Mouse (Mus musculus) spleen, adult 2 months (tissue): ENCODE data around the gene Nceh1. TPM values are rescaled to one million over a fixed set of nuclear protein-coding genes. Genes with fewer than 3 reads are reported as not detected.

Experiments used
- DNase-seq, 2 experiments: peaks; one replicate each; pipeline versions ENCODE4 v3.0.0 to v3.0.0-alpha.2; 2012 to 2021; ENCODE audit warnings: low spot score in 2 of 2, low read depth in 1 of 2
- H3K27ac ChIP-seq: fragments of 200-500 bp; 2 replicates; pipeline ENCODE4 v1.5.1; 2012; ENCODE audit warnings: low read length, inconsistent platforms; ENCODE audit not compliant: insufficient read depth
- H3K27me3 ChIP-seq: fragments of 200-500 bp; 2 replicates; pipeline ENCODE4 v1.6.1; 2012; ENCODE audit warnings: mild to moderate bottlenecking, moderate library complexity, low read length, inconsistent platforms; ENCODE audit not compliant: control insufficient read depth, insufficient read depth
- H3K36me3 ChIP-seq: fragments of 200-500 bp; 2 replicates; pipeline ENCODE4 v1.6.1; 2012; ENCODE audit warnings: mild to moderate bottlenecking, low read length, inconsistent platforms; ENCODE audit not compliant: control insufficient read depth, insufficient read depth
- H3K4me1 ChIP-seq: fragments of 200-500 bp; 2 replicates; pipeline ENCODE4 v1.6.1; 2011; ENCODE audit warnings: inconsistent platforms; ENCODE audit not compliant: control insufficient read depth, insufficient read depth, insufficient read length
- H3K4me3 ChIP-seq: fragments of 200-500 bp; 2 replicates; pipeline ENCODE4 v1.5.1; 2011; ENCODE audit warnings: mild to moderate bottlenecking, inconsistent platforms; ENCODE audit not compliant: insufficient read depth, insufficient read length; ENCODE audit errors: extremely low read depth
- CTCF ChIP-seq: fragments of 200-500 bp; IDR thresholded peaks from 2 replicates; pipeline ENCODE4 v1.5.1; 2011; ENCODE audit warnings: mild to moderate bottlenecking, inconsistent platforms; ENCODE audit not compliant: insufficient read depth, insufficient read length, insufficient replicate concordance; ENCODE audit errors: extremely low read depth
- POLR2A ChIP-seq: fragments of 200-500 bp; IDR thresholded peaks from 2 replicates; pipeline ENCODE4 v1.6.1; 2011; ENCODE audit warnings: low read depth, low read length, inconsistent platforms
- WGBS: fragments of 180-500 bp; shearing (Covaris S2); methylation state at CpG from one replicate; pipeline ENCODE4 v1.1.7; 2018; 5-methylcytosine and 5-hydroxymethylcytosine counted together
- polyA plus RNA-seq: library from polyadenylated mRNA; depleted of rRNA; stranded (reverse); fragments of >200 nt; gene quantifications from 2 replicates; pipeline ENCODE4 v1.2.3, GENCODE M21; 2012

The Nceh1 gene
- polyA plus RNA-seq, 1 experiment, result 23.0 TPM

DNA sequence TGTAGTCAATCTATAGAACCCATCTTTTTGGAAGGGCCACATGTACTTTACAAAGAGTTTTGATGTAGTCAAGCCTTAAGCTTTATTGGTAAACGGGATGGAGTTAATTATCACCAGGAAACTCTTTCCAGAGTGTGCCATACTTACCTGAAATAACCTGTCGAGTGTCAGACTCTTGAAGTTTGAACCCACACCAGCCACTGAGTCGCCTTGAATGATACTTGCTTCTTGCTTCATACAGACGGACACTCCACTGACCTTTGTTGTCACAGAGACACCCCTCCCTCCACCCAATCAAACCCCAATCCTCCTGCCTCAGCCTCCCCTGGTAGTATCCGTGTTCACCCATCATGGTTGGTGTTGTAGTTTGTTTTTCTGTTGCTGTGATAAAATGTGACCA, 55.8 kb downstream of the Nceh1 start:
- H3K27me3 ChIP-seq, result no peaks in the 10 kb centered on the region
- no peak overlapping the region for H3K27ac ChIP-seq
- H3K4me1 ChIP-seq, result no peaks in the 10 kb centered on the region
- WGBS, result 91% methylated on average over 5 of the region's 5 CpGs
- no peak for DNase-seq
- TF ChIP-seq CTCF (no peak), POLR2A (no peak)
- H3K4me3 ChIP-seq, result no peak overlapping the region
- peaks cover 10% of the 10 kb centered on the region for H3K36me3 ChIP-seq

DNA sequence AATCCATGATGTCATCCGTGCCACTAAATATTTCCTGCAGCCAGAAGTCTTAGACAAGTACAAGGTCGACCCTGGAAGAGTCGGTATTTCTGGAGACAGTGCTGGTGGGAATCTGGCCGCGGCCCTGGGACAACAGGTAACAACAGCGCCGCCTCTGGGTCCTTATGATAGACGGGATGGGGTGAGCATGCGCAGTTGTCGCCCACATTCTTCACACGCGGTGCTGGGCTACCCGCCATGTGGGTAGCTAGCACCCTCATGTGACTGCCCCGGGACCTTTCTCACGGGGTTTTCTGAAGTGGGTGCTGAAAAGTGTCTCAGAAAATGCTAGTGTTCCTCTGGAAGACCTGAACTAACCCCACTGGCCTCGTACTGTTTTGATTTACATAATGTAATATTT, 56.8 kb downstream of the Nceh1 start:
- TF ChIP-seq CTCF (no peak), POLR2A (no peak)
- peaks cover 10% of the 10 kb centered on the region for H3K36me3 ChIP-seq
- no peaks in the 10 kb centered on the region for H3K4me1 ChIP-seq
- no peaks in the 10 kb centered on the region for H3K27me3 ChIP-seq
- no peak overlapping the region for H3K27ac ChIP-seq
- no peak for DNase-seq
- H3K4me3 ChIP-seq, result no peak overlapping the region
- 90% methylated on average over 16 of the region's 16 CpGs for WGBS

DNA sequence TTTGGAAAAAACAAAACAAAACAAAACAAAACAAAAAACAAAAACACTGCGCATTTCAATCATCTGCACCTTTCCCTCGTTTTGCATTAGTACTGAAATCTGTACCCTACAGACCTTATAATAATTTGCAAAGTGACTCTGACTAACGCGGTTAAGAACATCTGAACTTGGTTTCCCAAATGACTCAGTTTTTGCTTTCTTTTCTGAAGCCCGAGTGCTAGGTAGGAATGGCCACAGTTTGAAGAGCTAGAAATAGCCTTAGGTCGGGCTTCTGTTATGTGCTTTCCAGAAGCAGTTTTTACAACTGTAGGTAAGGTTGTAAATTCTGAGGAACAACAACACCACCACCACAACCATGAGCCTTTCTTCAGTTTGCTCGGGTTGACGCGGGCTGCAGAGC, 59.1 kb downstream of the Nceh1 start:
- H3K27ac ChIP-seq, result no peak overlapping the region
- H3K4me1 ChIP-seq, result no peaks in the 10 kb centered on the region
- H3K4me3 ChIP-seq, result no peak overlapping the region
- DNase-seq, result no peak
- H3K27me3 ChIP-seq, result no peaks in the 10 kb centered on the region
- WGBS, result 93% methylated on average over 9 of the region's 9 CpGs
- no peak for TF ChIP-seq POLR2A
- no peak for TF ChIP-seq CTCF
- H3K36me3 ChIP-seq, result peaks cover 10% of the 10 kb centered on the region

DNA sequence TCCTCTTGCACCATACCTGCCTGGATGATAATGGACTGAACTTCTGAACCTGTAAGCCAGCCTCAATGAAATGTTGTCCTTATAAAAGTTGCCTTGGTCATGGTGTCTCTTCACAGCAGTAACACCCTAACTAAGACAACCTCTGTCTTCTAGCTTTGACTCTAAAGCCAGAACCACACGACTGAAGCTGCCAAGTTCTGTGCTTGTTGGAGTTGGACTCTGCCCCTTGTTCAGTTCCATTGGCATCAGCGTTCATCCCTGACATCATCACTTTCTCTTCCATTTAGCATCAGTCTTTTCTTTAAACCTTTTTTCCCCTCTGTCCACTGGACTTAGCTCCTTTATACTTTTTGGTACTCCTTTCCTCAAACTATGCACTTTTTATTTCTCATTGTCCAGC, 63.4 kb downstream of the Nceh1 start:
- H3K27ac ChIP-seq, result no peak overlapping the region
- no peak for DNase-seq
- H3K36me3 ChIP-seq, result peaks cover 8% of the 10 kb centered on the region
- H3K4me3 ChIP-seq, result no peak overlapping the region
- WGBS, result 91% methylated on average over 2 of the region's 2 CpGs
- no peaks in the 10 kb centered on the region for H3K27me3 ChIP-seq
- TF ChIP-seq CTCF (no peak), POLR2A (no peak)
- H3K4me1 ChIP-seq, result no peaks in the 10 kb centered on the region

DNA sequence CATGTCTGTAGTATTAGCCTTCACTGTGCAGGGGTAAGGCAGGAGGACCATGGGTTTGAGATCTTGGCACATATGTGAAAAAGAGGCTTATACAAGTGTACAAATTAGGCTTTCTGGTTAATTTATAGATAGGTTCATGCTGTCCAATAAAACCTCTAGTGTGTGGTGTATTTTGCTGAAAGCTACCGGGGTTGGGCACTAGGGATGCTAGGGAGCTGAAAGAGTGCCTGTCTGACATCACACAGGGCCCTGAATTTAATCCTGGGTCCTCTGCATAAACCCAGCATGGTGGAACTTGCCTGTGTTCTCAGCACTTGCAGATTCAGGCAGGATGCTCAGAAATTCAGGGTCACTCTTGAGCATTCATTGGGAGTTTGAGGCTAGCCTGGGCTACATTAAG, 65.0 kb downstream of the Nceh1 start:
- DNase-seq, result no peak
- TF ChIP-seq CTCF (no peak), POLR2A (no peak)
- Histone ChIP-seq H3K36me3 (no peaks in the 10 kb centered on the region), H3K27ac (no peak overlapping the region), H3K4me1 (no peaks in the 10 kb centered on the region), H3K4me3 (no peak overlapping the region), H3K27me3 (no peaks in the 10 kb centered on the region)
- 95% methylated on average over 1 of the region's 1 CpGs for WGBS

DNA sequence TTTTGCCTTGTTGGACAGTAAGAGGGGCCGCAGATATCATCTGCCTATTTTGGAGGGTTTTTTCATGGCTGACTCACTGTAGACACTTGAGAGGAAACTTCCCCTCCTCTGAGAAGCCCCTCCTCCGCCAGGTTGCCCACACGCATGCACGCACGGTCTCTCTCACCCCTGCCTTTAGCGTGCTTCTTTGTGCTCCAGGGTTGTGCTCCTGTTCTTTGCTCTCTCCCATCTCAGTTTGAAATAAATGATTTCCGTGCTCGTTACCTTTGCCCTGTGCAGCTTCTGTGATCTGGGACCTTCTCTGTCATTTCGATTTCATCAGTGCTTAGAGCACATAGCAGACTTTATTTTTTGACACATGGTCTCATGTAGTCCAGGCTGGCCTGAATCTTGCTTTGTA, 66.3 kb downstream of the Nceh1 start:
- H3K4me1 ChIP-seq, result no peaks in the 10 kb centered on the region
- TF ChIP-seq CTCF (no peak), POLR2A (no peak)
- H3K4me3 ChIP-seq, result no peak overlapping the region
- H3K36me3 ChIP-seq, result no peaks in the 10 kb centered on the region
- H3K27ac ChIP-seq, result no peak overlapping the region
- H3K27me3 ChIP-seq, result no peaks in the 10 kb centered on the region
- WGBS, result 90% methylated on average over 9 of the region's 9 CpGs
- DNase-seq, result no peak

DNA sequence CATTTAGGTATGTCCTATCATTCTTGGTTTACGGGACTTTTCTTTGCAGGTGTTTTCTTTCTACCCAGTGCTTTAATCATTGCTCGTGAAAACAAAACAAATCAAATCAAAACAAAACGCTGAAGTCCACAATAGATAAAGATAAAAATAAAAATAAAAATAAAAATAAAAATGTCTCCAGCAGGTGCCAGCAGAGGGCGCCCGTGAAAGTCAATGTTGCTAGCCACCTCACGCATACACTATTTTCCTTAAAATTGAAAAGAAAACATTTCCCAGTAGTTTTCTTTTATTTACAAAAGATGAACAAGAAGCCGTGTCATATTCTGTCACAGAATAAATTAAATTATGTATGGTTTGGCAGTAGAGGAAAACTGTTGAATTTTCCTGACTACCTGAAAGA, 68.2 kb downstream of the Nceh1 start:
- H3K4me1 ChIP-seq, result no peaks in the 10 kb centered on the region
- H3K27me3 ChIP-seq, result no peaks in the 10 kb centered on the region
- DNase-seq, result no peak
- TF ChIP-seq CTCF (no peak), POLR2A (no peak)
- no peak overlapping the region for H3K27ac ChIP-seq
- 46% methylated on average over 7 of the region's 7 CpGs for WGBS
- H3K4me3 ChIP-seq, result no peak overlapping the region
- H3K36me3 ChIP-seq, result no peaks in the 10 kb centered on the region
